Mouse (Mus musculus) CH12.LX (cell line): ENCODE measurements around the gene Sppl2b.

Experiments
- CTCF ChIP-seq, 2 experiments: IDR thresholded peaks in 1 of 2; conservative IDR thresholded peaks in 1 of 2; 2 replicates each; pipeline ENCODE4 v1.5.1; 2011 to 2012; ENCODE audit warnings: low read depth in 2 of 2, low read length in 2 of 2, improper control_type of control experiment in 1 of 2, inconsistent platforms in 1 of 2, mild to moderate bottlenecking in 1 of 2, moderate library complexity in 1 of 2
- EP300 ChIP-seq: IDR thresholded peaks from 2 replicates; pipeline ENCODE4 v1.6.1; 2011; ENCODE audit warnings: low read length, improper control_type of control experiment
- GABPA ChIP-seq: IDR thresholded peaks from 2 replicates; pipeline ENCODE4 v1.6.1; 2012; ENCODE audit warnings: low read depth, low read length, improper control_type of control experiment, inconsistent platforms; ENCODE audit not compliant: insufficient replicate concordance
- HCFC1 ChIP-seq: IDR thresholded peaks from 2 replicates; pipeline ENCODE4 v1.6.1; 2012; ENCODE audit warnings: low read depth, mild to moderate bottlenecking, inconsistent platforms, low read length, improper control_type of control experiment
- KAT2A ChIP-seq: IDR thresholded peaks from 2 replicates; pipeline ENCODE4 v1.6.1; 2012; ENCODE audit warnings: low read length, improper control_type of control experiment, inconsistent platforms; ENCODE audit not compliant: insufficient replicate concordance
- MAFK ChIP-seq: IDR thresholded peaks from 2 replicates; pipeline ENCODE4 v1.6.1; 2011; ENCODE audit warnings: low read length, improper control_type of control experiment; ENCODE audit not compliant: insufficient replicate concordance
- MAX ChIP-seq: IDR thresholded peaks from 2 replicates; pipeline ENCODE4 v1.6.1; 2011; ENCODE audit warnings: low read length, improper control_type of control experiment
- MXI1 ChIP-seq: IDR thresholded peaks from 2 replicates; pipeline ENCODE4 v1.6.1; 2011; ENCODE audit warnings: mild to moderate bottlenecking, low read depth, low read length, improper control_type of control experiment
- MYC ChIP-seq: IDR thresholded peaks from 2 replicates; pipeline ENCODE4 v1.6.1; 2011; ENCODE audit warnings: low read depth, mild to moderate bottlenecking, improper control_type of control experiment, low read length
- POLR2A ChIP-seq: IDR thresholded peaks from 2 replicates; pipeline ENCODE4 v1.6.1; 2011; ENCODE audit warnings: low read depth, mild to moderate bottlenecking, improper control_type of control experiment, low read length
- POLR2AphosphoS2 ChIP-seq: IDR thresholded peaks from 2 replicates; pipeline ENCODE4 v1.6.1; 2011; ENCODE audit warnings: low read depth, low read length, improper control_type of control experiment
- SIN3A ChIP-seq: IDR thresholded peaks from 2 replicates; pipeline ENCODE4 v1.6.1; 2012; ENCODE audit warnings: low read length, improper control_type of control experiment, inconsistent platforms
- ZMIZ1 ChIP-seq: IDR thresholded peaks from 2 replicates; pipeline ENCODE4 v1.6.1; 2012; ENCODE audit warnings: low read depth, mild to moderate bottlenecking, inconsistent platforms, low read length, improper control_type of control experiment
- ZNF384 ChIP-seq: IDR thresholded peaks from 2 replicates; pipeline ENCODE4 v1.6.1; 2012; ENCODE audit warnings: low read depth, low read length, improper control_type of control experiment, inconsistent platforms

DNA sequence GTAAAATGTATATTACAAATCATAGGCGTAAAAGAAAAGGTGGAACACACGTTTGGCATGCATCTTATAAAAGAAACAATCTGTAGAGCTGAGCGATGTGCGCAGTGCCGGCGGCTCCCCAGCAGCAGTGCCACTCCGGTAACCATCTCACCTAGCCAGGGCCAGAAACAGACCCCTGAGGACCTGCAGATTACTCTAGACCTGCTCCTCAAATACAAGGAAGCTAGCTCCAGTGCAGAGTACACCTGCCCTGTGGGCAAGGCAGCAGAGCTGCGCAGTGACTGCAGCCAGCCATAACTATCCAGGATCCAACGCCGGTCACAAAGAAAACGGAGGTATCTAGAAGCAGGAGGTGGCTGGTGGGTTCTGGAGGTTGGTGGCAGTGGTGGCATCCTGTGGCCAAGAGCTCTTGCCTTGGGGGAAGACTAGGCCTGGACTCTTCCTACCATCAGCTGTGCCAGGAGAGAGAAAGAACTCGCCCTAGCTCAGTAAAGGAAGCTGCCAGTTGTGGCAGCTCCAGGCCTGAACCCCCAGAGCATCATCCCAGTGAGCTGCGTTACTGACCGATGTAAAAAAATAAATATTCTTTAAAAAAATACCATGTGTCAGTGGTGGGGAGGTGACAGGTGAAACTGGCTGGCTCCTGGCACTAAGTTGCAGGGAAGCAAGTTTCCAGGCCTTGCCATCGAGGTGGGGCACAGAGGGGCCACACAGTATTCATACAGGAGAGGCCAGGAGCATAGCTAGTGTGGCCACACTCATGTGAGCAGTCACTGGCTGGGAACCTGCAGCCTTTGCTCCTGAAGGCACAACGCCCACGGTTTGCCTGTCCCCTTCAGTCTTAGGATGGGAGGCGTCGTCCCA lies 46.6 kb downstream of the Sppl2b start:
- TF ChIP-seq ZNF384: no peak
- TF ChIP-seq POLR2AphosphoS2: no peak
- TF ChIP-seq CTCF (conservative IDR thresholded peaks at IDR 0.05 in 1 of 2, IDR thresholded peaks at IDR 0.05 in 1 of 2; ENCODE audit: low read depth in 2 of 2, low read length in 2 of 2): no peak
- TF ChIP-seq EP300: no peak
- TF ChIP-seq POLR2A: no peak
- no peak for TF ChIP-seq ZMIZ1
- TF ChIP-seq MYC: no peak
- TF ChIP-seq MAX: no peak
- no peak for TF ChIP-seq MAFK
- TF ChIP-seq MXI1: no peak
- no peak for TF ChIP-seq GABPA
- no peak for TF ChIP-seq SIN3A
- TF ChIP-seq KAT2A: no peak
- TF ChIP-seq HCFC1: no peak
